Mouse (Mus musculus): ENCODE measurements at regions not wholly inside any gene's neighbourhood (a gene's known extent, or its start where the extent isn't known, plus 50 kb on each side); places are given as distances from the start of the nearest gene placed in this dataset. TPM values are rescaled to one million over a fixed set of nuclear protein-coding genes. Genes with fewer than 3 reads are reported as not detected.

GRCm38 (mm10) chr2:172150898-172151297 is 97.4 kb upstream of the Mc3r start:
- H3K36me3 ChIP-seq, result no peaks in the 10 kb centered on the region
- H3K4me3 ChIP-seq, result no peak overlapping the region
- WGBS, result 71% methylated on average over 1 of the region's 1 CpGs
- H3K4me1 ChIP-seq, result no peaks in the 10 kb centered on the region
- H3K27ac ChIP-seq, result no peak overlapping the region
- DNase-seq (ENCODE audit: low spot score), result no peak
- peaks cover 4% of the 10 kb centered on the region; the same call in 1 of the 2 replicates for H3K9me3 ChIP-seq (replicated peaks)
- H3K27me3 ChIP-seq (ENCODE audit: low read depth, poor library complexity, severe bottlenecking), result no peaks in the 10 kb centered on the region

DNA sequence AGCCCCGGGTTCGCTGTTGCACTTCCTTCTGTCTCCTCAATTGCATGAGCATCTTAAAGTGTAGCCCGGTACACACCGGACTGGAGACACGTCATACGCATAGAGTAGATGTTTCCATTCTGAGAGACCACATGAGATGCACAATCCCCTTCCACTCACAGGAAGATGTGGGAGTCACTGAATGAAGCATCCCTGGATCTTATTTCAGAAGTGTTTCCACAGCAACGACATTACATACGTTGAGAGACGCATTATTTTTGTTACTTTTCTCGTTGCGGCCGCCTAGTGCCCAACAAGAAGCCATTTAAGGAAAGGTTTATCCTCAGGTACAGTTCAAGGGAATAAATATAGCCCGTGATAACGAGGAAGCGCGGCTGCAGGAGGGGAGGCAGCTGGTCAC is 88.4 kb upstream of the Mc3r start:
- Histone ChIP-seq H3K4me3 (no peak overlapping the region), H3K4me1 (no peaks in the 10 kb centered on the region), H3K36me3 (no peaks in the 10 kb centered on the region), H3K27me3 (ENCODE audit: low read depth, poor library complexity, severe bottlenecking) (no peaks in the 10 kb centered on the region), H3K9me3 (replicated peaks) (no peaks in the 10 kb centered on the region), H3K27ac (no peak overlapping the region)
- DNase-seq (ENCODE audit: low spot score), result no peak
- WGBS, result 93% methylated on average over 16 of the region's 16 CpGs

- Histone ChIP-seq H3K4me1 (no peaks in the 10 kb centered on the region), H3K27ac (no peak overlapping the region), H3K9me3 (replicated peaks) (no peaks in the 10 kb centered on the region), H3K36me3 (no peaks in the 10 kb centered on the region), H3K27me3 (ENCODE audit: low read depth, poor library complexity, severe bottlenecking) (no peaks in the 10 kb centered on the region), H3K4me3 (no peak overlapping the region)
- 89% methylated on average over 10 of the region's 10 CpGs for WGBS
- no peak for DNase-seq (ENCODE audit: low spot score)
Measured at GRCm38 (mm10) chr2:172177371-172177770, 70.9 kb upstream of the Mc3r start.

GRCm38 (mm10) chr2:172179301-172179700 is 69.0 kb upstream of the Mc3r start:
- Histone ChIP-seq H3K27me3 (ENCODE audit: low read depth, poor library complexity, severe bottlenecking) (no peaks in the 10 kb centered on the region), H3K9me3 (replicated peaks) (no peaks in the 10 kb centered on the region), H3K4me1 (no peaks in the 10 kb centered on the region), H3K27ac (no peak overlapping the region), H3K4me3 (no peak overlapping the region), H3K36me3 (no peaks in the 10 kb centered on the region)
- 62% methylated on average over 4 of the region's 4 CpGs for whole genome bisulfite sequencing
- DNase-seq (ENCODE audit: low spot score), result no peak

GRCm38 (mm10) chr2:172197746-172198145 is 50.5 kb upstream of the Mc3r start:
- 89% methylated on average over 11 of the region's 11 CpGs for WGBS
- no peaks in the 10 kb centered on the region for H3K4me1 ChIP-seq
- no peaks in the 10 kb centered on the region for H3K27me3 ChIP-seq (ENCODE audit: low read depth, poor library complexity, severe bottlenecking)
- no peak overlapping the region for H3K27ac ChIP-seq
- no peaks in the 10 kb centered on the region for H3K9me3 ChIP-seq (replicated peaks)
- H3K4me3 ChIP-seq, result no peak overlapping the region
- no peak for DNase-seq (ENCODE audit: low spot score)
- H3K36me3 ChIP-seq, result no peaks in the 10 kb centered on the region

Small RNA genes in the stretch of these regions (microRNA-seq; reads per million reads assigned to microRNA genes)
- gene Gm44301, result not detected

Measured in limb, embryonic 10.5 days (tissue).